Mouse (Mus musculus) midbrain, embryonic 11.5 days (tissue): Measurements from ENCODE around the gene Slc26a6. TPM values are rescaled to one million over a fixed set of nuclear protein-coding genes. Genes with fewer than 3 reads are reported as not detected.
A peak's percentile ranks its signal among the peaks of the same experiment; 100 is the strongest.

ENCODE experiments used
- ATAC-seq: fragments of 200-750 bp; cut with Nextera tagmentation; 2 replicates; pipeline ENCODE4 v1.8.0; 2017; ENCODE audit warnings: moderate TSS enrichment, moderate library complexity; ENCODE audit not compliant: low FRiP score
- DNase-seq: peaks from one replicate; pipeline ENCODE4 v3.0.0; 2015; ENCODE audit warnings: low spot score; ENCODE audit errors: missing footprints
- H3K27ac ChIP-seq: fragments of 300-500 bp; sonication (generic); 2 replicates; pipeline ENCODE4 v1.5.1; 2014; ENCODE audit warnings: low read depth, low read length
- H3K27me3 ChIP-seq: fragments of 300-500 bp; sonication (generic); 2 replicates; pipeline ENCODE4 v1.6.1; 2014; ENCODE audit warnings: mild to moderate bottlenecking, low read length, moderate library complexity, mixed read lengths; ENCODE audit not compliant: control insufficient read depth, insufficient read depth
- H3K36me3 ChIP-seq: fragments of 300-500 bp; sonication (generic); 2 replicates; pipeline ENCODE4 v1.6.1; 2014; ENCODE audit warnings: mild to moderate bottlenecking, low read length, moderate library complexity, mixed read lengths; ENCODE audit not compliant: control insufficient read depth, insufficient read depth
- H3K4me1 ChIP-seq: fragments of 300-500 bp; sonication (generic); 2 replicates; pipeline ENCODE4 v1.6.1; 2014; ENCODE audit warnings: low read length; ENCODE audit not compliant: control insufficient read depth, insufficient read depth
- H3K4me2 ChIP-seq: fragments of 300-500 bp; sonication (generic); 2 replicates; pipeline ENCODE4 v1.6.1; 2014; ENCODE audit warnings: mild to moderate bottlenecking, moderate library complexity
- H3K4me3 ChIP-seq: fragments of 300-500 bp; sonication (generic); 2 replicates; pipeline ENCODE4 v1.5.1; 2014; ENCODE audit warnings: low read depth, low read length
- H3K9ac ChIP-seq: fragments of 300-500 bp; sonication (generic); 2 replicates; pipeline ENCODE4 v1.6.1; 2014; ENCODE audit warnings: low read length
- H3K9me3 ChIP-seq: fragments of 300-500 bp; sonication (generic); 2 replicates; pipeline ENCODE4 v1.6.1; 2016; ENCODE audit warnings: low read length; ENCODE audit not compliant: control insufficient read depth
- WGBS: fragments of 180-500 bp; shearing (Covaris S2); extraction: QIAGEN DNeasy Blood & Tissue Kit; methylation state at CpG from one replicate; pipeline ENCODE4 v1.1.7; 2014; 5-methylcytosine and 5-hydroxymethylcytosine counted together
- polyA plus RNA-seq: library from polyadenylated mRNA; unstranded; fragments of >200 nt; fragmentation: Nextera tagmentation; extraction: Ambion mirVana; gene quantifications from 2 replicates; pipeline ENCODE4 v1.2.1, GENCODE M21; 2014

Slc26a6 gene
- polyA plus RNA-seq, 1 experiment from 2014 or later, result 8.0 TPM

DNA sequence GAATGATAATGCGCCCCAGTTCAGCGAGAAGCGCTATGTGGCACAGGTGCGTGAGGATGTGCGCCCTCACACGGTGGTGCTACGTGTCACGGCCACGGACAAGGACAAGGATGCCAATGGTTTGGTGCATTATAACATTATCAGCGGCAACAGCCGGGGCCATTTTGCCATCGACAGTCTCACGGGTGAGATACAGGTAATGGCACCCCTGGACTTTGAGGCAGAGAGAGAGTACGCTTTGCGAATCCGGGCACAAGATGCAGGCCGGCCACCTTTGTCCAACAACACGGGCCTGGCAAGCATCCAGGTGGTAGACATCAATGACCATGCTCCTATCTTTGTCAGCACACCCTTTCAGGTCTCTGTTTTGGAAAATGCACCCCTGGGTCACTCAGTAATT is 25.2 kb upstream of the Slc26a6 start:
- ATAC-seq (no peak), DNase-seq (no peak)
- H3K4me1 ChIP-seq, result peaks cover 36% of the 10 kb centered on the region
- no peak overlapping the region for H3K9ac ChIP-seq
- 67% methylated on average over 18 of the region's 18 CpGs for WGBS
- H3K27ac ChIP-seq, result no peak overlapping the region
- H3K4me2 ChIP-seq, result peak overlapping the region; percentile 79
- no peaks in the 10 kb centered on the region for H3K9me3 ChIP-seq
- H3K27me3 ChIP-seq, result peaks cover 66% of the 10 kb centered on the region
- no peaks in the 10 kb centered on the region for H3K36me3 ChIP-seq
- 0 out of 2 replicates have a peak overlapping the region, but pooled peaks have one; percentile 66 for H3K4me3 ChIP-seq

DNA sequence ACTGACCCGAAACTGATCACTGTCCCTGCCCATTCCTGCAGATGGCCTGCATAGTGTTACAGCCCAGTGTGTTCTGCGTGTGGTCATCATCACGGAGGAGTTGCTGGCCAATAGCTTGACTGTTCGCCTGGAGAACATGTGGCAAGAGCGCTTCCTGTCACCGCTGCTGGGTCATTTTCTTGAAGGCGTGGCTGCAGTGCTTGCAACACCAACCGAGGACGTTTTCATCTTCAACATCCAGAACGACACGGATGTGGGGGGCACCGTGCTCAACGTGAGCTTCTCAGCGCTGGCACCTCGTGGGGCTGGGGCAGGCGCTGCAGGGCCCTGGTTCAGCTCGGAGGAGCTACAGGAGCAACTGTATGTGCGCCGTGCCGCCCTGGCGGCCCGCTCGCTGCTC is 21.4 kb upstream of the Slc26a6 start:
- Histone ChIP-seq H3K4me2 (peak overlapping the region; percentile 88), H3K4me3 (peak overlapping the region; percentile 38), H3K36me3 (no peaks in the 10 kb centered on the region; the same call in 1 of the 2 replicates), H3K27ac (no peak overlapping the region), H3K9me3 (no peaks in the 10 kb centered on the region), H3K27me3 (peaks cover 42% of the 10 kb centered on the region), H3K9ac (no peak overlapping the region), H3K4me1 (peaks cover 26% of the 10 kb centered on the region)
- 10% methylated on average over 23 of the region's 23 CpGs for WGBS
- DNase-seq (peak; percentile 91), ATAC-seq (no peak)

DNA sequence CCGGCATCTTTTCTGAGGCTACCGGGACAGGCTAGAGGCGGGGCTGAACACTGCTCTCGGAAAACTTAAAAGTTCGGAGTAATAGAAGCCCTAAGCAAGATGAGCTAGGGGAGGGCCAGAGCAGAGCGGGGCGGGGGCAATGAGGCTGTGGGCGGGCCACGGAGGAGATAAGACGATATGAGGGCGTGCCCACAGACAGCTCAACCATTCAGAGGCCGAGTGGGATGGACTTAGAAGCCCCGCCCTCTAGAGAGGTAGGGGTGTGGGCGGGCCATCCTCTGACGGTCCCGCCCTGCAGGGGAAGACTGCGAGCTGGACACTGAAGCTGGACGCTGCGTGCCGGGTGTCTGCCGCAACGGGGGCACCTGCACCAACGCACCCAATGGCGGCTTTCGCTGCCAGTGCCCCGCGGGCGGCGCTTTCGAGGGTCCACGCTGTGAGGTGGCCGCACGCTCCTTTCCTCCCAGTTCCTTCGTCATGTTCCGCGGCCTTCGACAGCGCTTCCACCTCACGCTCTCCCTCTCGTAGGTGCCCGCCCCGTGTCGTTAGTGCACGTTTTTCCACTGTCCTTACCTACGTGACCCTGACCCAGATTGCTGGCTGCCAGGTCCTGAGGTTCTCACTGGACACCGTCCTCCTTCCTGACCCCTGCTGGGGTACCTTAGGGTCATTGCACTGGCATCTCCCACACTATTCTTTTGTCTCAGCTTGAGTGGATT is 20.5 kb upstream of the Slc26a6 start:
- Histone ChIP-seq H3K36me3 (no peaks in the 10 kb centered on the region; the same call in 1 of the 2 replicates), H3K4me2 (peak overlapping the region; percentile 88), H3K4me3 (peak overlapping the region; percentile 38), H3K9me3 (no peaks in the 10 kb centered on the region), H3K4me1 (peaks cover 19% of the 10 kb centered on the region), H3K27ac (no peak overlapping the region), H3K27me3 (peaks cover 35% of the 10 kb centered on the region), H3K9ac (no peak overlapping the region)
- ATAC-seq (peak; percentile 97), DNase-seq (peak; percentile 97)
- WGBS, result 7% methylated on average over 40 of the region's 46 CpGs

DNA sequence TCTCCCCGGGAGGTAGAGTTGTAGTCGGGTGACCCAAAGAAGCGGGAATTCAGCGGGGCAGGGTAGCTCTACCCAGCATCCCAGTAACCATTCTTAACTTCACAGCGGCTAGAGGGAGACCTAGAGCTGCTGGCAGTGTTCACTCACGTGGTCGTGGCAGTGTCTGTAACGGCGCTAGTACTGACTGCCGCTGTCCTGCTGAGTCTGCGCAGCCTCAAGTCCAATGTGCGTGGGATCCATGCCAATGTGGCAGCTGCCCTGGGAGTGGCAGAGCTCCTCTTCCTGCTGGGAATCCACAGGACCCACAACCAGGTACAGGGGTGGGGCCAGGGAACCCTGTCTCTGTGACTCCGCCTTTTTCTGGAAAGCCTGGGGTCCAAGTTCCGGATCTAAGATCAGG is 10.1 kb upstream of the Slc26a6 start:
- WGBS, result 25% methylated on average over 14 of the region's 14 CpGs
- H3K9me3 ChIP-seq, result no peaks in the 10 kb centered on the region
- ATAC-seq (peak; percentile 33; the same call in 1 of the 2 replicates), DNase-seq (peak; percentile 77)
- H3K4me1 ChIP-seq, result no peaks in the 10 kb centered on the region
- no peak overlapping the region for H3K27ac ChIP-seq
- H3K4me3 ChIP-seq, result no peak overlapping the region
- no peak overlapping the region for H3K4me2 ChIP-seq
- no peak overlapping the region for H3K9ac ChIP-seq
- 0 out of 2 replicates have a peak, but pooled peaks cover 2% of the 10 kb centered on the region for H3K36me3 ChIP-seq
- no peaks in the 10 kb centered on the region for H3K27me3 ChIP-seq

DNA sequence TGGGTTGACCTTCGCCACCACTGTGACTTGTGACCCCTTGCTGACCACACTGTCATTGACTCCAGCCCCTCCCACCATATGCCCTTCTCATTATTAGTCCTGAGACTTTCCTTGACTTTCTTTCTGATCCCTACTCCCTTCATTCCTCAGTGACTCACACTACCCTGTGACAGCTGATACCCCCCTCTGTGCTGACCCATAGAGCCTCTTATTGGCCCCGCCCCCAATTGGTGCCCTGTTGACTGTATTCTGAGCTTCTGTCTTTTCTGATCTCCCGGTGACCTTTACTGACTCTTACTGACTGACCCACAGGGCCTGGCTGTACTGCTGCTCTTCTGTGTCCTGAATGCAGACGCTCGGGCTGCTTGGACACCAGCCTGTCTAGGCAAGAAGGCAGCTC is 7.7 kb upstream of the Slc26a6 start:
- peak; percentile 35 for DNase-seq
- no peaks in the 10 kb centered on the region for H3K27me3 ChIP-seq
- WGBS, result 84% methylated on average over 5 of the region's 5 CpGs
- H3K4me3 ChIP-seq, result no peak overlapping the region
- H3K9me3 ChIP-seq, result no peaks in the 10 kb centered on the region
- no peaks in the 10 kb centered on the region for H3K4me1 ChIP-seq
- 0 out of 2 replicates have a peak, but pooled peaks cover 5% of the 10 kb centered on the region for H3K36me3 ChIP-seq
- no peak for ATAC-seq
- H3K4me2 ChIP-seq, result no peak overlapping the region
- H3K9ac ChIP-seq, result no peak overlapping the region
- H3K27ac ChIP-seq, result no peak overlapping the region

DNA sequence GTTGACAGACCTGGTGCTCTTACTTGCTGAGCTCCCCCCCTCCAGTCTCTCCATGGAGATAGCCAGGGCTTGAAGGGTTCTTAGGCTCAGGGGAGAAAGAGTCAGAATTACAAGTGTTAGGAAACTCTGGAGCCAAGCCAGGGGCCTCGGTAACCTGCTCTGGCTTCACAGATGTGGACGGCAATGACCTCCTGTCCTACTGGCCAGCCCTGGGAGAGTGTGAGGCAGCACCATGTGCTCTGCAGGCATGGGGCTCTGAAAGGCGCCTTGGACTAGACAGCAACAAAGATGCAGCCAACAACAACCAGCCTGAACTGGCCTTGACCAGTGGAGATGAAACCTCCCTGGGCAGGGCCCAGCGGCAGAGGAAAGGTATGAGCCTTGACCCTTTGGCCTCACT is 5.7 kb upstream of the Slc26a6 start:
- no peak overlapping the region for H3K4me3 ChIP-seq
- 0 out of 2 replicates have a peak, but pooled peaks cover 5% of the 10 kb centered on the region for H3K36me3 ChIP-seq
- no peak overlapping the region for H3K27ac ChIP-seq
- no peak overlapping the region for H3K9ac ChIP-seq
- DNase-seq (no peak), ATAC-seq (no peak)
- 83% methylated on average over 4 of the region's 4 CpGs for WGBS
- H3K4me2 ChIP-seq, result no peak overlapping the region
- no peaks in the 10 kb centered on the region for H3K4me1 ChIP-seq
- no peaks in the 10 kb centered on the region for H3K9me3 ChIP-seq
- no peaks in the 10 kb centered on the region for H3K27me3 ChIP-seq

DNA sequence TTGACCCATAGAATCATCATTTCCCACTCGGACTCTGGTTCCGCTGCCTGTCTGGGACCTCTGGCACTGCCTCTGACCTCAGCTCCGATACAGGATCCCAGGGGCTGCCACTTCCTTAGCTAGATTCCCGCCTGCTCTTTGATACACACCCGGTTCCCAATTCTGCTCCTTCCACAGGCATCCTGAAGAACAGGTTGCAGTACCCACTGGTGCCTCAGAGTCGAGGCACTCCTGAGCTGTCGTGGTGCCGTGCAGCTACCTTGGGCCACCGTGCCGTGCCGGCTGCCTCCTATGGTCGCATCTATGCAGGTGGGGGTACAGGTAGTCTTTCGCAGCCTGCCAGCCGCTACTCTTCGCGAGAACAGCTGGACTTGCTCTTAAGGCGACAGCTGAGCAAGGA is 4.7 kb upstream of the Slc26a6 start:
- Histone ChIP-seq H3K27me3 (no peaks in the 10 kb centered on the region), H3K4me3 (no peak overlapping the region), H3K36me3 (0 out of 2 replicates have a peak, but pooled peaks cover 5% of the 10 kb centered on the region), H3K9ac (no peak overlapping the region), H3K4me1 (0 out of 2 replicates have a peak, but pooled peaks cover under 1% of the 10 kb centered on the region), H3K9me3 (no peaks in the 10 kb centered on the region), H3K4me2 (no peak overlapping the region), H3K27ac (no peak overlapping the region)
- WGBS, result 85% methylated on average over 17 of the region's 17 CpGs
- DNase-seq (no peak), ATAC-seq (no peak)

DNA sequence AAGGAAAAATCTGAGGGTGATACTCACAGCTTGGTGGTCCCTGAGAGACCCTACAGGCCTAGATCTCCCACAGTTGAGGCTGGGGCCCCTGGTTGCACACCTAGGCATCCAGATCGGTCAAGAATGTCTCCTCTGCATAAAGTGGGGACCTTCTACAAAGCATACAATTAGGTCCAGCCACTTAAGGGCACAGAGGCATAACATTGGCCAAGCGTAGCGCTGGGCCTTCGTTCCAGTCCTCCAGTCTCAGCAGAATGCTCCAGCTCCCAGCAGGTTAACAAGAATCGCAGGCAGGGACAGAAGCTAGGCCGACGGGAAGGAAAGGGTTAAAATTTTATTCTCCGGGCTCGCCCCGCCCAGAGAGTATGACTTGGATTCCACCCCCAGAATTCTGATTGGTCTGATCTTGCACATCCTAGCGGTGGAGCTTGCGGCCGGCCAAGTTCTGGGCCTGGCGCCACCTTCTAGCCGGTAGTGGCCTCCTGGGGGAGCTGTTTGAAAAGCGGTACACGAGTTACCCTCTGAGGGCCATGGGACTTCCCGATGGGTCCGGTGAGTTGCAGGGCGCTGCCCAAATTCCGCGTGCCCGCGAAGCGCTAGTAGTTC is 655 bp downstream of the Slc26a6 start:
- peak overlapping the region; percentile 73 for H3K9ac ChIP-seq
- peaks cover 9% of the 10 kb centered on the region for H3K4me1 ChIP-seq
- ATAC-seq (peak; percentile 88), DNase-seq (peak; percentile 99)
- H3K4me2 ChIP-seq, result peak overlapping the region; percentile 88
- H3K27me3 ChIP-seq, result no peaks in the 10 kb centered on the region
- 0 out of 2 replicates have a peak, but pooled peaks cover 3% of the 10 kb centered on the region for H3K36me3 ChIP-seq
- no peaks in the 10 kb centered on the region for H3K9me3 ChIP-seq
- peak overlapping the region; percentile 66 for H3K4me3 ChIP-seq
- 3% methylated on average over 25 of the region's 25 CpGs for WGBS
- H3K27ac ChIP-seq, result 0 out of 2 replicates have a peak overlapping the region, but pooled peaks have one; percentile 46

DNA sequence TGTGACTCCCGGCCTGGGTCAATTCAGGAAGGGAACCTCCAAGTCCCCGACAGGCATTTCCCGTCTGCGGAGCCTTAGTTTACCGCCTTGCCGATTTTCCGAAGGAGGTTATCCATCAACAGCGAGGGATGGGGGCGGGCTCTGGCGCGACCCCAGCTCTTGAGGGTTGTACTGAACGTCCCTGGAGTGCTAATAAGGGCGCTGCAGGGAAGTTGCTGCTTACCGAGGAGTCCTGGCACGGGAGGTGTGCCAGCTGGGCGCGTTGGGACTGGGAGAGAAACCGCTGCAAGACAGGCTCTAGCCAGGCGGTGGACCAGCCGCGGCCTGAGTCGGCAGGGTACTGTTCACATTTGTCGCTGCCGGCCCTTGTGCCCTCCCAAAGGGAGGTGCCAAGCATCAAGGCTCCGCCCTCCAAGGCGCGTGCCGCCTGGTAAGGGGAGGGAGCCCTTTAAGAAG is 1.2 kb downstream of the Slc26a6 start:
- peak; percentile 79 for ATAC-seq

More for the DNA sequence above, 1.2 kb downstream of the Slc26a6 start:
- Histone ChIP-seq H3K27ac (0 out of 2 replicates have a peak overlapping the region, but pooled peaks have one; percentile 46), H3K9ac (peak overlapping the region; percentile 73), H3K9me3 (no peaks in the 10 kb centered on the region), H3K4me1 (peaks cover 9% of the 10 kb centered on the region), H3K4me2 (peak overlapping the region; percentile 88), H3K27me3 (no peaks in the 10 kb centered on the region), H3K36me3 (0 out of 2 replicates have a peak, but pooled peaks cover 2% of the 10 kb centered on the region), H3K4me3 (peak overlapping the region; percentile 66)
- DNase-seq, result no peak
- WGBS, result under 1% methylated on average over 28 of the region's 28 CpGs
